Mouse (Mus musculus) neutrophil, adult 5-6 weeks (primary cell): ENCODE data around the gene 1810013L24Rik. TPM values are rescaled to one million over a fixed set of nuclear protein-coding genes. Genes with fewer than 3 reads are reported as not detected.
A peak's percentile ranks its signal among the peaks of the same experiment; 100 is the strongest.

Source experiments
- ATAC-seq: fragments of 151-379, 151-347 bp; 2 replicates; pipeline ENCODE4 v1.8.0; 2017; ENCODE audit warnings: mild to moderate bottlenecking, moderate TSS enrichment; ENCODE audit not compliant: insufficient number of reproducible peaks, poor library complexity, low FRiP score, severe bottlenecking; ENCODE audit errors: extremely low read depth
- total RNA-seq: library from RNA; stranded (forward); fragments of 200-1000 nt; gene quantifications from 2 replicates; pipeline ENCODE4 v1.2.3, GENCODE M21; 2017

Gene 1810013L24Rik
- total RNA-seq, 1 experiment from 2014 or later, result 198 TPM

DNA sequence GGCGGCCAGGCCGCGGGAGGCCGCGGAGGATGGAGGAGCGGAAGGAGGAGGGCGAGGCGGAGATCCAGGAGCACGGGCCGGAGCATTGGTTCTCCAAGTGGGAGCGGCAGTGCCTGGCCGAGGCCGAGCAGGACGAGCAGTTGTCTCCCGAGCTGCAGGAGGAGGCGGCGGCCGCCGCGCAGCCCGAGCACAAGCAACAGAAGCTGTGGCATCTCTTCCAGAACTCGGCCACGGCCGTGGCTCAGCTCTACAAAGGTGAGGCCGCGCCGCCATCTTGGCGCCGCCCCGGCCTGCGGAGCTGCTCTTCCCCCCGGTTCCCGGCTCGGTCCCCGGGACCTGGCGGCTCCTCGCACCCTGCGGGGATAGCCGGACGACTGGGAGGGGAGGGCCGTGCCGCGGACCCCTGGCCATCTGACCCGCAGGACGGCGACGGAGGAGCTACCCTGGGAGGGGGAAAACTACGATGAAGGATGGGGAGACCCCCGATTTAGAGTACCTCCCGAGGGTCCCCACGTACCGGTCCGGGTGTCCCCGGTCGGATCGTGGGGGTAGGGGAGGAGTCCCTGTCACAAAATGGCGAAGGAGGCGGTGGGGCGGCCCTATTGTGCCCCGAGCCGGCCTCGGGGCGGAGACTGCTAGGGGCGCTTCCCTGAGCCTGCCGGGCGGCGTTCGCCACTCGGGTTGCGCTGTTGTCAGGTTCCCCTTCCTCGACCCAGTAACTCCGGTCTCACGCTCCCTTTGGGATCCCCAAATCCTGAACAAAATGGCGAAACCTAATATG is 721 bp downstream of the 1810013L24Rik start:
- ATAC-seq, result peak; percentile 21; the same call in 1 of the 2 replicates

DNA sequence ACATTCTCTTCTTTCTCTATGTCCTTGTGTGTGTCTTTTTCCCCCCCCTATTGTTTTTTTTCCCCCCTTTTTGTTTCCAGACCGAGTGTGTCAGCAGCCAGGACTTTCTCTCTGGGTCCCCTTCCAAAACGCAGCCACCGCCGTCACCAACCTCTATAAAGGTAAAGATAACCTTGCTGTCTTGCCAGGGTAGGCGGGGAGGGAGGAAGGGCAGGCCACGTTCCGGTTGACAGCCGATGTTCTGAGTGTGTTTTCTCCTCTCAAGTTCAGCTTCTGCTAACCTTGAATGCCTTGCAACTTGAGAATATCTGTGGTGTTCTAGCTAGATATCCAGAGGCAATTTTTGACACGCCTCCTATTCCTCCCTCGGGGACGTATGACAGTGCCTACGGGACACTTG is 1.3 kb downstream of the 1810013L24Rik start:
- no peak for ATAC-seq

DNA sequence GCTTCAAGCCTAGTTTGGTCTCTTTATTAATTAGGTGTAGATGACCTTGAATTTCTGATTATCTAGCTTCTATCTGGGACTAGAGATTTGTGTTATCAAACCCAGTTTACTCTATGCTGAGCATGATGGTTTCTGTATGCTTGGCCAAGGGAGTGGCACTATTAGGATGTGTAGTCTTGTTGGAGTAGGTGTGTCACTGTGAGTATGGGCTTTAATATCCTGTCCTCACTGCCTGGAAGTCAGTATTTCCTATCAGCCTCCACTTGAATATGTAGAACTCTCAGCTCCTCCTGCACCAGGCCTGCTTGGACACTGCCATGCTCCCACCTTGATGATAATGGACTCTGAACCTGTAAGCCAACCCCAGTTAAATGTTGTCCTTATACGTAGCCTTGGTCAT is 7.0 kb downstream of the 1810013L24Rik start:
- no peak for ATAC-seq

DNA sequence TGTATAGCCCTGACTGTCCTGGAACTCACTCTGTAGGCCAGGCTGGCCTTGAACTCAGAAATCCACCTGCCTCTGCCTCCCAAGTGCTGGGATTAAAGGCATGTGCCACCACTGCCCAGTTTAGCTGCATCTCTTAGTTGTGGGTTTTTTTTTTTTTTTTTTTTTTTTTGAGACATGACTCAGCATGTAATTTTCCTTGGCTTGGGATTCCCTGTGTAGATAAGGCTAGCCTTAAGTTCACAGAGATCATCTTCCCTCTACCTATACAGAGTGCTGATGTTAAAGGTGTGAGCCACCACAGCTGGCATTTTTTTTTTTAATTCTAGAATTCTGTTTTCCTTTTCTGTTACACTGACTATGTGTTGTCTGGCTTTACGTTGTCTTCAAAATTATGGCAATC is 7.7 kb downstream of the 1810013L24Rik start:
- no peak for ATAC-seq

DNA sequence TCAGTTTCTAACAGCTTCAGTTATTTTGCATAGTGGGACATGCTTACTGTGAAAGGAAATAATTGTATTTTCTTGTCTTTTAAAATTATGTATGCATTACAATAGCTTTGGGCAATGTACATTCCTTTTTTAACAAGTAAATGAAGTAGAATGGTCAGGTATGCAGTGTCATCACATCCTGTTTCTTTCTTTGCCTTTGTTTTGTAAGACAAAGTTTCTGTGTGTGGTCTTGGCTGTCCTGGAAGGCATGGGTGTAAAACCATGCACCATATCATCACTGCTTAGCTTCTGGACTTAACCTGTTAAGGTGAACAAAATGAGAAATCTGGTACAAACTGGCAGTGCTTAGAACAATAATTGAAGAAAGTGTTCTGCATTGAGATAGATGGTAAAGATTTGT is 9.0 kb downstream of the 1810013L24Rik start:
- ATAC-seq, result no peak

DNA sequence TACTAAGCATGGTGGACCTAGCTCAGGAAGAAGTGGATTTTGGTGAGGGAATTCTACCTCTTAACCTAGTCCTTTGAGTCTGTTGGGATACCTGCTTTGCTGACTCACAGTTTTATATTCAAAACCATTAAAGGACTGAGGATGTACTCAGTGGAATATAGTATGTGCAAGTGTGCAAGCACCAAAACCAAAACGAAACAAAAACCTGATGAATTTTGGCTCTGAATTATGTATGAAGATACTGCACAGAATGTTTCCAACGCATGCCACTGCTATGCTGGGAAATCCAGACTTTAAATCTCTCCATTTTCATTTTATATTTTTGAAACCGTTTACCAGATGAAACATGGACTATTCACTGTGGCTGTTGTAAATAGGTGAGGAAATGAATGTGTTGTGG is 10.7 kb downstream of the 1810013L24Rik start:
- no peak for ATAC-seq

DNA sequence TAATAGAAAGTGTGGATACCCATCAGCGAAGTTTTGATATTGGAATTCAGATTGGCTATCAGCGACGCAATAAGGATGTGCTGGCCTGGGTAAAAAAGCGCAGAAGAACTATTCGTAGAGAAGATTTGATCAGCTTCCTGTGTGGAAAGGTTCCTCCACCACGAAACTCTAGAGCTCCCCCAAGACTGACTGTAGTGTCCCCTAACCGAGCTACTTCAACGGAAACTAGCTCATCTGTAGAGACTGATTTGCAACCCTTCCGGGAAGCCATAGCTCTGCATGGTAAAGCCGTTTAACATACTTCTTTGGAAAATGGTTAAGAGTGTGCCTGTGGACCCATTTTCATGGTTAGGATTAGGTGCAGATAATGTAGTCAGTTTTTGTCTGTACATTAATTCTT is 13.1 kb downstream of the 1810013L24Rik start:
- no peak for ATAC-seq

DNA sequence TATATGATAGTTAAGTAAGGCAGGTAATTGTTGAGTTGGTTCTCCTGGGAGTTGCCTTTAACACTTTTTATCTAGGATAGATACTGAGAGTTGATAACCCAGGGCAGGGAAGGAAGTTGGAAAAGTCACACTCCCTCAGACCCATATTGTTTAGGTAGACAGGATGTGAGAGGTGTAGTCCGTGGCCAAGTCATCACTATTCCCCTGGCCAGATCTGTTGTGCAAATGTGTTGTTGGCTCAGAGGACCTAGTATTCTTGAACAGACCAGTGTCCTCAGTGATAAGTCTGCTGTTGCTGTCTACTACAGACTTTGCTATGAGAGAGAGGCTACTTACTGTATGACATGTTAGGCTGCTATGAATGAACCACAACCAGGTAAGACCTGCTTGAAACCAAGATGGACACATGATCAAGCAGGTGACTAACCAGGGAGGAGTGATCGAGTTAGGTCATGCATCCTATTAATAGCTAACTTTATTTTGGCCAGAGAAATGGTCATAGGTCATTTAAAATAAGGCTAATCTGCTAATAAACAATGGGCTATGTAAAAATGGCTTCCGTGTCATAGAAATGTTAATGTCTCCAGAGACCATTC is 13.8 kb downstream of the 1810013L24Rik start:
- no peak for ATAC-seq

DNA sequence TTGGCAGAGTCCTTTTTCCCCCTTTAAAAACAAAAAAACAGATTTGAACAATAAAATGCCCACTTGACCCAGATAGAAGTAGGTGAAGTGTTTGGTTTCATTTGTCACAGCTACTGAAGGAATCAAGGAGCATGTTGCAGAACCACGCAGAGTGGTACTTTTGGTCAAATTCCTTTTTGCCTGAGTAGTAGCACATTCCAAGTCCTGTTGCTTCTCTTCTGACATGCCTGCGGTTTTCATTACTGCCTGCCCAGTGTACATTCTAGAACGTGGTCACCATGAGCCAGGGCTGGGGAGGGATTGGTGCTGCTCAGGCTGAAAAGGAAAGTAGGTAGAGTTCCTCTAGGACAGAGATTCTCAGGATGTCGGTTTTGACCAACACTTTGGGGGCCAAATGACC is 16.1 kb downstream of the 1810013L24Rik start:
- ATAC-seq, result no peak

DNA sequence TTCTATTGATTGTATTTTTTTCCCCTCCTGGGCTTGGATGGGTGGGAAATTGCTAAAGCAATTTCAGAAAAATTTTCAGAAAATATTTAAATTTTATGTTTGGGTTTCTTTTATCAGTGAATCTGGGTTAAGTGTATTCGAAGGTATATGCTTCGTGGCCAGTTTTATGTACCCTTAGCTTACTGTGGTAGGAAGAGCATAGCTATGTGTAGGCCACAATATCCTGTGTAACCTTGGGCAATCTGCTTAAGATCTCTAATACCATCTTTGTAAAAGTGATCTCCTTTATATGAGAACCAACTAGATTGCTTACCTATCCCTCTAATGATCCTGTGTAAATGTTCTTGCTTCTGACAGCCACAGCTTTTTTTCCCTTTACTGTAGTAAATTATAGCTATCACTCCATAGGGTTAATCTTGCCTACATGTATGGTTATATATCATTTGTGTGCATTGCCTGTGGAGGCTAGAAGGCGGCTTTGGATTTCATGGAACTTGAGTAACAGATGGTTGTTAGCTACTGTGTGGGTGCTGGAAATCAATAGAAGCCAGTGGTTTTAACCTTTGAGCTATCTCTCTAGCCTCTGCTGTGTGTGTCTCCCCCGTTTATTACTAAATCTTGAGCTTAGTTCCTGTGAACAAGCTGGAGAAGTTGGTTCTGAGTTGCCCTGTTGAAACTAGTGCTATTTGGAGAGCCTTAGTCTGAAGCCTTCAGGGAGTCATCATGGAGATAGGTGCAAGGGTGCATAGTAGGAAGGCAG is 18.6 kb downstream of the 1810013L24Rik start:
- ATAC-seq, result no peak

DNA sequence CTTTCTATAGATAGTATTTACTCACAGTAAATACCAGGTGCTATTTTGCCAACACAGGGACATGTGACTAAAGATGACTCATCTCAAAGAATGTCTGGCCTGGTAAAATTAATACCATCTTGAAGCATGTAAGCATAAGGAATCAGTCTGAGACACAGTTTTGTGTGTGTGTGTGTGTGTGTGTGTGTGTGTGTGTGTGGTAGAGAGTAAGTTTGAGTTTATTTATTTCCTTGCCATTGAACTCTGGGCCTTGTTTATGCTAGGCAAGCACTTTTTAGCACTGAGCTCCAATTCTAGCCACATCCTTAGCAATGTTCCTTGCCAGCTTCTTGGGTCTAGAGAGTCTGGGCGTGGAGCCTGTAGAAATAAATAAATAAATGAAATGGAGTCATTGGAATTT is 20.0 kb downstream of the 1810013L24Rik start:
- ATAC-seq, result no peak

DNA sequence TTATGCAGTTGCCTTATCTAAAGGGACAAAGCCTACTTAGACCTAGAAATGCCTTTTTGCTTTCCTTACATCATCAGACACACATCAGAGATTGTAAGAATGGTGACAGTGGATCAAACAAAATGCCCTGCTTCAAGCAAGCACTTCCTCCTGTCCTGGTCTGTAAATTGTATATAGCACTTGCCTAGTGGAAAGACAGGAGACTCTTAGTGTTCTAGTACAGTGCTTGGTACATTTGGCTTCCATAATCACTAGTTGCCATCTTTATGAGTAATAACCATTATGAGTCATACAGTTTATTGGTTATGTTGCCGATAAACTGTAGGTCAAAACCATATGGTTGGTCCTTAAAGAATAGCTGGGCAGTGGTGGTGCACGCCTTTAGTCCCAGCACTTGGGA is 25.2 kb downstream of the 1810013L24Rik start:
- no peak for ATAC-seq

DNA sequence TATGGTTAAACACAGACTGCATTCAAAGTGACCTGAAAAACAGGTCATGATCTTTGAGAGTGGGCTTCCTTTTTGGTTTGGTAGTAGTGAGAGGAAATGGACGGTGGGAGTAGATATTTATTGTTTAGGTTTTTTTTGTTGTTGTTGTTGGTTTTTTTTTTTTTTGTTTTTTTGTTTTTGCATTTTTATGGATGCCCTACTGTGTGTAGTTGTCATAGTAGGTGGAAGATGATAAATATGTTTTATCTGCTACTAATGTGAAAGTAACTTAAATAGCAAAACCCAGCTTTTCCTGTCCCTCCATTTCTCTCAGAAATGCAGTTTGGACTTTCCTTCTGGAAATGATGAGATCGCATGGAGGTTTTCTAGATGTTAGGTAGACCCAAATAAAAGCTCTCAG is 26.9 kb downstream of the 1810013L24Rik start:
- no peak for ATAC-seq

DNA sequence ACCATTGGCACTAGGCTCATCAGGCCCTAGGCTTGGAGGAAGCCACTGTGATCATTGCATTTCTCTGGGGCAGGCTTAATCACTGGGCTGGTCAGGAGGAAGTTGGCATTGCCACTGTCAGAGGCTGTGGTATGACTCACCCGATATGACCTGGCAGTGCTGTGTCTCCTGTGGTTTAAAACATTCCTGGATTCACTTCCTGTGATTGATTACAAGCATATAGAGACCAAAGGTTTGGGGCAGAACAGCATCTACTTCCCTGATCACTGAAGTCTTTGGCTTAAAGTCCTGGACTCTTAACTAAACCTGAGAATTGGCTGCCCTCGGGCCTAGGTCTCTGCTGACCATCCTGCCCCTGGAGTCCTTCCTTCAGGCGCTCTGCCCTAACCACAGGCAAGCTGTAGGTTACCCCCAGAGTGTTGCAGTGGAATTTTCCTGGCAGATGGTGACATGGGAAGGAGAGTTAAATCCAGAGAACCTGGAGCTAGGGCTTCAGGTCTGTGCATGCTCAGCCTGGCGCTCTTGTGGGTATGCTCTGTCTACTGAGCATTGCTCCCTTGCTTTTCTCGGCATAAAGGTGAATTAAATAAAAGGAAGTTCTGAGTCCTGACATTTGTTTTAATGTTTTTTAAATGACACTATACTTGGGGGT is 32.6 kb downstream of the 1810013L24Rik start:
- peak; percentile 72; the same call in 1 of the 2 replicates for ATAC-seq

DNA sequence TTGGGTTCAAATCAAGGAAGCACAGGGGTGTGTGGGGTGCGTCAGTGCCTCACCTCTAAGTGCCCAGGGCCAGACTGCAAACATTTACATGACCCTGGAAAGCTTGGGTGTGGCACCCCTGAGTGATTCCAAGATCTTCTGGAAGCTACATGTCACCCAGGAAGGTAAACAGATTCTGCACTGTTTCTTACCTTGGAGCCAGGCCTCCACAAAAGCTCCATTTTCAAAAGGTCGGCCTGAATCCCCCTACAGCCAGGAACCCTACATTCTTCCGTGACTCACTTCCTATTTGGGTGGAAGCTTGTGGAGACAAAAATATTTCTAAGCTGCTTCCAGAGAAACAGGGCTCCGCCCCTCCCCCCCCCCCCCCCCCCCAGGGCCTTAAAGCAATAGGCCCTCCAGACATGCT is 34.3 kb downstream of the 1810013L24Rik start:
- ATAC-seq, result no peak

DNA sequence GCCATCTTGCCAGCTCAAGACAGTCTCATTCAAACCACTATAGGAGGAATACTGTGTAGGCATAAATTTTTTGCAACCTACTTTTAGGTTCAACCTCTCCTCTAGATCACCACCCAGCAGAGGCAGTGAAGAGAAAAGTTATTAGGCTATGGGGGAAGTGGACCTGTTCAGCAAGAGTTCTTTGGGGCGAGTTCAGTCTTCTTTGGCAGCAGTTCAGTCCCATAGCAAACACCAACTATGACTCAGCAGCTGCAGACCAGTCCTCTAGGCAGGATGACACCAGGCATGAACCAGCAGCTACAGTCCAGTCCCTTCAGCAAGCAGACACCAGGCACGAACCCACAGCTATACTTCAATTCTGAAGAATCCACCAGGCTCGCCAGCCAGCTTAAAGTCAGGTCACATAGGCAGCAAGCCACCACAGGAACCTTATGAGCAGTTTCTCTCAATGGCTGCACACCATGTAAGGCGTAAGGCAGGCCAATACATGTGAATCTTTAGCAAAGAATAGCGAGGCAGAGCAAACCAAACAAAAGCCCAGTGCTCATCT is 37.6 kb downstream of the 1810013L24Rik start:
- ATAC-seq, result no peak

DNA sequence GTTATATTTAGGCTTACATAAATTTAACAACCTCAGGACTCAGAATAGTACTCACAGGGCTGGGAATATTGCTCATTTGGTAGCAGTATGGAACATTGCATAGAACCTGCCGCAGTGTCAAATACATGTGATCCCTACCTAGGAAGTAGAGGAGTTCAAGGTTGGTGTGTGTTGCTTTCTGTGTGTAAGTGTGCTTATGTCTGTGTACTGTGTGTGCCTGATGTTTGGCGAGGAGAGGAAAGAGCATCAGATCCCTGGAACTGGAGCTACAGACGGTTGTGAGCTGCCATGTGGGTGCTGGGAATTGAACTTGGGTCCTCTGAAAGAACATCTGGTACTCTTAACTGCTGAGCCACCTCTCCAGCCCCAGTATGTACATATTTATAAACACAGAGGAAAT is 38.6 kb downstream of the 1810013L24Rik start:
- ATAC-seq, result no peak

DNA sequence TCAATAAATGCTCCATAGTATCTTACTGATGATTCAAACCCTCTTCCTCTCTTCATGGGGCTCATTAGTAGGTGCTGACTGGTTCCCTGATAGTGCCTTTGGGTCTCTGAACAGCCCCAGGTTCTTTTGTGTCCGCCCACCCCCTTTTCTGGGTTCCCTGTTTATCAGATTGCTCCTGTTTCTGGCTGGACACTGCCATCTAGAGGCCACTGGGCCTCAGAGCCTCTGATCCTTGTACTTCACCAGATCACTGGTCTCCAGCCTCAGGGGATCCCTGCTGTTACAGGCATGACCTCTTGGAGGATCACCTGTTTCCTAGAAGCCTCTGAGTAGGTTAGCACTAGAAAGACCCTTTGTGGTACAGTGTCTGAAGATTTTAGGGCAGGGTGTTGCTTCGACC is 39.8 kb downstream of the 1810013L24Rik start:
- ATAC-seq, result peak; percentile 66; the same call in 1 of the 2 replicates

DNA sequence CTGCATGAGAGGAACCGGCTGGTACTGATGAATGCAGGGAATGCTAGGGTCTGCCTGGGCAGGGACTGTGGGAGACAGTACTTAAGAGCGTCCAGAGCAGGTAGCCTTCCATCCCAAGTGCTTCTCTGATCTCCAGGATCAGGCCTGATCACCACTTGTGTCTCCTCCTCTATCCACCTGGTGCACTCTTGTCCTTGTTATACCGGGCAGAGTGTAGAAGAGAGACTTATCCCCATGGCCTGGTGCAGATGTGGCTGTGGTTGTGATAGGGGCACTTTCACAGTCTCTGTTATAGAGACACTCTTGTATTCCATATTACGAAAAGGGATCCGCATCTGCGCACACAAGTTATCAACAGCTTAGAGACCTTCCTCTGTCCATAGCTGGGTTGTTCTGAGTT is 41.5 kb downstream of the 1810013L24Rik start:
- no peak for ATAC-seq
